Mouse (Mus musculus): Measurements from ENCODE around the gene Chaf1a. TPM values are rescaled to one million over a fixed set of nuclear protein-coding genes. Genes with fewer than 3 reads are reported as not detected.
A peak's percentile ranks its signal among the peaks of the same experiment; 100 is the strongest.

The Chaf1a gene
- total RNA-seq, 2 experiments from 2014 or later: 1.7 to 1.9 TPM

- DNase-seq (ENCODE audit: low spot score in 2 of 2): no peak
- intact Hi-C loops (cut with DNase I): no loop called here
Measured at GRCm38 (mm10) chr17:56017848-56018247, 22.4 kb upstream of the Chaf1a start.

GRCm38 (mm10) chr17:56018347-56019131, 21.7 kb upstream of the Chaf1a start:
- peak; percentile 66 to 73 for DNase-seq (ENCODE audit: low spot score in 2 of 2)
- intact Hi-C loops (cut with DNase I): no loop called here

- intact Hi-C loops (cut with DNase I): no loop called here
- DNase-seq (ENCODE audit: low spot score in 2 of 2): no peak
Measured at GRCm38 (mm10) chr17:56020400-56021084, 19.7 kb upstream of the Chaf1a start.

- intact Hi-C loops (cut with DNase I): no loop called here
- DNase-seq (ENCODE audit: low spot score in 2 of 2): peak; percentile 63 to 89
Measured at GRCm38 (mm10) chr17:56021161-56021910, 18.9 kb upstream of the Chaf1a start.

GRCm38 (mm10) chr17:56022131-56022988, 17.9 kb upstream of the Chaf1a start:
- intact Hi-C loops (cut with DNase I): loop anchor here (1.0 kb wide), 1 partner anchor 12 kb away; no protein-coding TSS in a partner anchor
- DNase-seq (ENCODE audit: low spot score in 2 of 2): no peak

GRCm38 (mm10) chr17:56022989-56023290, 17.3 kb upstream of the Chaf1a start:
- no peak for DNase-seq (ENCODE audit: low spot score in 2 of 2)
- intact Hi-C loops (cut with DNase I): loop anchor here (1.0 kb wide), 1 partner anchor 11 kb away; no protein-coding TSS in a partner anchor

GRCm38 (mm10) chr17:56023386-56023785, 16.9 kb upstream of the Chaf1a start:
- intact Hi-C loops (cut with DNase I): no loop called here
- no peak for DNase-seq (ENCODE audit: low spot score in 2 of 2)

GRCm38 (mm10) chr17:56024476-56024875, 15.8 kb upstream of the Chaf1a start:
- DNase-seq (ENCODE audit: low spot score in 2 of 2): no peak
- intact Hi-C loops (cut with DNase I): no loop called here

GRCm38 (mm10) chr17:56024931-56025330, 15.3 kb upstream of the Chaf1a start:
- intact Hi-C loops (cut with DNase I): no loop called here
- no peak for DNase-seq (ENCODE audit: low spot score in 2 of 2)

GRCm38 (mm10) chr17:56026303-56026702, 13.9 kb upstream of the Chaf1a start:
- no peak for DNase-seq (ENCODE audit: low spot score in 2 of 2)

GRCm38 (mm10) chr17:56026881-56027280, 13.4 kb upstream of the Chaf1a start:
- intact Hi-C loops (cut with DNase I): no loop called here
- DNase-seq (ENCODE audit: low spot score in 2 of 2): no peak

More at GRCm38 (mm10) chr17:56026303-56026702, 13.9 kb upstream of the Chaf1a start:
- intact Hi-C loops (cut with DNase I): no loop called here

- intact Hi-C loops (cut with DNase I): no loop called here
- DNase-seq (ENCODE audit: low spot score in 2 of 2): no peak
Measured at GRCm38 (mm10) chr17:56027801-56028441, 12.3 kb upstream of the Chaf1a start.

- intact Hi-C loops (cut with DNase I): no loop called here
- DNase-seq (ENCODE audit: low spot score in 2 of 2): no peak
Measured at GRCm38 (mm10) chr17:56030238-56030870, 9.9 kb upstream of the Chaf1a start.

- intact Hi-C loops (cut with DNase I): no loop called here
- no peak for DNase-seq (ENCODE audit: low spot score in 2 of 2)
Measured at GRCm38 (mm10) chr17:56030919-56031318, 9.3 kb upstream of the Chaf1a start.

GRCm38 (mm10) chr17:56031431-56031830, 8.8 kb upstream of the Chaf1a start:
- intact Hi-C loops (cut with DNase I): no loop called here
- no peak for DNase-seq (ENCODE audit: low spot score in 2 of 2)

- intact Hi-C loops (cut with DNase I): no loop called here
- no peak for DNase-seq (ENCODE audit: low spot score in 2 of 2)
Measured at GRCm38 (mm10) chr17:56032127-56032733, 8.0 kb upstream of the Chaf1a start.

GRCm38 (mm10) chr17:56032831-56033230, 7.4 kb upstream of the Chaf1a start:
- no peak for DNase-seq (ENCODE audit: low spot score in 2 of 2)
- intact Hi-C loops (cut with DNase I): no loop called here

Measured in left cerebral cortex, postnatal 25 days (tissue).